Mouse (Mus musculus) right cerebral cortex, adult 2 months (tissue): ENCODE results near the gene Hsf3.
"Not testable (repeated sequence)": the region's sequence is repeated elsewhere in the genome, so short reads cannot be mapped to it uniquely, and the experiment has no call there.

Experiments used
- DNase-seq, 2 experiments: peaks; one replicate each; pipeline ENCODE4 v3.0.0; 2021 to 2022; ENCODE audit warnings: low spot score in 2 of 2

Gene Hsf3

GRCm38 (mm10) chrX:96456201-96456963 is at the start of gene Hsf3:
Gene Hsf3, minus strand, starts transcription at chrX:96456294.
- DNase-seq: no peak

- no peak for DNase-seq
Observed at GRCm38 (mm10) chrX:96501580-96501979, 45.5 kb upstream of the Hsf3 start.

GRCm38 (mm10) chrX:96455149-96455548 is 945 bp downstream of the Hsf3 start, which contains the start of gene Heph:
Gene Heph, plus strand, starts transcription at chrX:96455359.
- no peak for DNase-seq

- no peak for DNase-seq
Observed at GRCm38 (mm10) chrX:96419383-96419782, 36.7 kb downstream of the Hsf3 start.

GRCm38 (mm10) chrX:96417733-96418132 is 38.4 kb downstream of the Hsf3 start:
- DNase-seq: no peak

GRCm38 (mm10) chrX:96416970-96417369 is 39.1 kb downstream of the Hsf3 start:
- no peak for DNase-seq

GRCm38 (mm10) chrX:96415351-96415750 is 40.7 kb downstream of the Hsf3 start:
- not testable (repeated sequence) for DNase-seq

GRCm38 (mm10) chrX:96339108-96339507 is 117.0 kb downstream of the Hsf3 start:
- no peak for DNase-seq

- DNase-seq: peak in 1 of 2 experiments; percentile 6
Observed at GRCm38 (mm10) chrX:96329764-96330163, 126.3 kb downstream of the Hsf3 start.

GRCm38 (mm10) chrX:96293338-96293737 is 162.8 kb downstream of the Hsf3 start, which contains the start of gene Vsig4:
Gene Vsig4, minus strand, starts transcription at chrX:96293438.
- no peak for DNase-seq

GRCm38 (mm10) chrX:96256509-96256908 is 199.6 kb downstream of the Hsf3 start:
- no peak for DNase-seq
